Mouse (Mus musculus) frontal cortex, adult 2 months (tissue): Measurements from ENCODE around the gene Pip5k1a. TPM values are rescaled to one million over a fixed set of nuclear protein-coding genes. Genes with fewer than 3 reads are reported as not detected.
"Not testable (repeated sequence)": the region's sequence is repeated elsewhere in the genome, so short reads cannot be mapped to it uniquely, and the experiment has no call there.

Experiments used
- DNase-seq, 2 experiments: peaks; one replicate each; pipeline ENCODE4 v3.0.0; 2022; ENCODE audit warnings: low spot score in 1 of 2; ENCODE audit errors: extremely low spot score in 1 of 2
- polyA plus RNA-seq: library from polyadenylated mRNA; depleted of rRNA; stranded (reverse); fragments of >200 nt; gene quantifications from 2 replicates; pipeline ENCODE4 v1.2.3, GENCODE M21; 2012

Gene Pip5k1a
- polyA plus RNA-seq, 1 experiment: 42.0 TPM

DNA sequence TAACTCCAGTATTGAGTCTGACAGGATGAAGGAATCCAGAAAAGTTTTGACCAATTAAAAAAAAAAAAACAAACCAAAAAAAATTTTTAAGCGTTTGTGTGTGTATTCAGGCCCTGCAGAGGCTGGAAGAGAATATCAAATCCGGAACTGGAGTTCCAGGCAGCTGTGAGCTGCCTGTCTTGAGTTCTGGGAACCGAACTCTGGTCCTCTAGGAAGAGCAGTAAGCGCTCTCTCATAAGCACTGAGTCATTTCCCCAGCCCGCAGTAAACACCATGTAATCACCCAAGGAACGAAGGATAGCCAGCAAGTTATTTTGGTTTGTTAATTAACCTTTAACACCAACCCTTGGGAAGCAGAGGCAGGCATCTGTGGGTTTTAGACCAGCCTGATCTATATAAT lies 63.5 kb downstream of the Pip5k1a start:
- DNase-seq: no peak

DNA sequence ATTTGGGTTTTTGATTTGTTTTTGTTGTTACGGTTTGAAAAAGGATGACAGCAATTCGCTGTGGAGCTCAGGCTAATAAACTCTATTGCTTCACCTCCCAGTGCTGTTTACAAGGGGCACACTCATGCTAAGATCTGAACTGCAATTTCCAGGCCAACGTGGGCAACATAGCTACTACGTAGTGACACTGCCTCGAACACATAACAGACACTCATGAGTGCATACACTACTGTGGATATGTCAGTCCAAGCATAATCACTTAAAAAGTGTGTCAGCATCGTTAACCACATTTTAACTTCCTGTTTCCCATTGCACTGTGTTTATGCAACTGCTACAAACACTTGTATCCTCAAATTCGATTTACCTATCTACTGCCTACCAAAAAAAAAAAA lies 63.9 kb downstream of the Pip5k1a start:
- no peak for DNase-seq

DNA sequence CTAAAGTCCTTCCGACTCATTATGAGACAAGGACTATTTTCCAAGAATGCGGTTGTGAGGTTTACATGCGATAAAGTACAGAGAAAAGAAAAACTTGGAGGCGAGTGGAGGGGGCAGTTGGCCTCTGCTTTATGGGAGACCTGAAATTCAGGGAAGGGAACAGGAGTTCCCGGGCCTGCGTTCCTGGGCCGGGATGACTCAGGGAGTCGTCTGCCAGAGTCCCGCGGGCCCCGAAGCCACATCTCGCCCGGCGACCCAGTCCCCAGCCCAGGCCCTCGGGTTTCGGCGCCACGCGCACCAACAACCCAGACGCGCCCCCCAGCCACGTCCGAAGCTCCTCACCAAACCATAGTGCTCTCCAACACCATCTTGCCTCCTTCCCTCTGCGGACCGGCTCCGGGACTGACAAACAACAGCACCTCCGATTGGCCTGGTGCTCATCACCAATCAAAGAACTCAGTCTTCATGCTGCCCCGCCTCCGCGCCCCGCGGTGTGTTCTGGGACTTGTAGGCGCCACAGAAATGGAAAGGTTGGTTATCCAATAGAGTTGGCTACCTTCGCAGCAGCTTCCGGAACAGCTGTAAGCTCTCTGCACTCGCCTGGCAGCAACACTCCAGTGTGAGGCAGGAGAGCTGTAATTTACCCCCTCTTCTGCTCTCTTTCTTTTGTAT lies 64.4 kb downstream of the Pip5k1a start, which contains the start of gene Psmd4:
Gene Psmd4 (minus strand): TSS at position 449 of the 672 bp plus-strand sequence.
- DNase-seq: peak; percentile 98 to 99

DNA sequence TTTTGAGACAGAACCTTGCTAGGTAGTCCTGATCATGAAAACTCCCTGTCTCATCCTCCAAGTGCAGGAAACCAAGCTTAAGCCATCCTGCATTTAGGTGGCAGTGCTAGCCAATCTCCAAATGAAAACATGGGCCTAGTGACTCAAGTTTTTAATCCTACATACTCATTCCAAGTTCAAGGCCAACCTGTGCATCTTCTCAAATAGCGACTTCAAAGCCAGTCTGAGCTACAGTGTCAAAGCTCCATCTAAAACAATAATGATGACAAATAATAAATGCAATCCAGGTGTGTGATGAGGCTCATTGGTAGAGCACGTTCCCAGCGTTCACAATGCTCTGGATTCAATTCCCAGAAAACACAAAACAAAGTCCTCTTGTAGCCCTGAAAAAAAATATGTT lies 65.1 kb downstream of the Pip5k1a start:
- DNase-seq: no peak

DNA sequence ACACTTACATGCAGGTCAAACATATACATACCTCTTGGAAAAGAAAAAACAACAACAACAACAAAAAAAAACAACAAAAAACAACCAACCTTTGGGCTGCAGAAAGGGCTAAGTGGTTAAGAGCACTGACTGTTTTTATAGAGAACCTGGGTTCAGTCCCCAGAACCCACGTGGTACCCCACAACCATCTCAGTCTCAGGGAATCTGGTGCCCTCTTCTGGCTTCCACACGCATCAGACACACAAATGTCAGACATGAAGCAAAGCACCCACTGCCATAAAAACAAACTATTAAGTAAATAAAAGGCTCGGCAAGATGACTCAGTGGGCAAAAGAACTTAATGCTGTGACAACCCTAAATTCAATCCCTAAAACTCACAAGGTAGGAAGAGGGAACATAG lies 76.8 kb downstream of the Pip5k1a start:
- no peak for DNase-seq

DNA sequence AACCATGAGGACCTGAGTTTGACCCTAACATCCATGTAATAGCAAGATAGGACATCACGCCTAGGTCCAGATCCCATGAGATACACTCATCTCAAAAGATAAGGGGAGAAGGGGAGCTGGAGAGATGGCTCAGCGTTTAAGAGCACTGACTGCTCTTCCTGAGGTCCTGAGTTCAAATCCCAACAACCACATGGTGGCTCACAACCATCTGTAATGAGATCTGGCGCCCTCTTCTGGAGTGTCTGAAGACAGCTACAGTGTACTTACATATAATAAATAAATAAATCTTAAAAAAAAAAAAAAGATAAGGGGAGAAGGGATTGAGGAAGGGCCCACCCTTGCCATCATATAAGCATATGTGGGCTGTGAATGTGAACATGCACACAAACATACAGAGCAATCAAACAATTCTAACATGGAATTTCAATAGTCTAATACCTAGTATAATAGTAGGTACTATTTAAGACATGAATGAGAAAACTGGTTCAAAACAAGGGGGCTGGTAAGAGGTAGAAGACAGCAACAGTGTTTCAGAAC lies 77.4 kb downstream of the Pip5k1a start:
- not testable (repeated sequence) for DNase-seq

DNA sequence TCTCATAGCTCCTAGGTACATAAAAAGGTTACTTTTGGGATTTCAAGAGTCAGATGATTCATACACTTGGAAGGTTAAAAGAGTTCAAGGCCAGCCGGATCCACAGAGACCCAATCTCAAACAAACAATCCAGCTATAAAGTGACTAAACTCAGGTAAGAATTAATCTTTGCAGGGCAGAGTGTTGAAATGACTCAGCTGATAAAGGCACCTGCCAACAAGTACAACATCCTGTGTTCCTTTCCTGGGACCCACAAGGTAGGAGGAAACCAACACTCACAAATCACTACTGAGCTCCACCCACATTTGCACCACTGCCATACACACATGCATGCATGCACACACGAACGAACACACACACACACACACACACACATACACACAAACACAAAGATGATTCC lies 78.1 kb downstream of the Pip5k1a start:
- DNase-seq: no peak

DNA sequence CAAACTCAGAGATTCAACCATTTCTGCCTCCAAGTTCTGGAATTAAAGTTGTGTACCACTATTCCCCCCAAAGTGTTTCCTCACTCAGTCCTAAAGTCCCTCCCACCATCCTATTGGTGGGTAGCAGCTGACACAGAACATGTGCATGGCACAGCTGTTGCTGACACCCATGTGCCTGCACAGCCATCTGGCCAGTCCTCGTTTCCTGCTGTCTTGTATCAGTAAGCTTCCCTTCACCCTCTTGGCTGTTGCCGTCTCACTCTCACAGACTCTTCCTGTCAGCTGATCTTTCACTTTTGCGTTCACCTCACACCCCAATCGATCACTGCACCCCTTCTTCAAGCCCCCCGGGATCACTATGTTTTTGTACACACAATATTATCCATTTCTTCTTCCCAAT lies 79.0 kb downstream of the Pip5k1a start:
- peak; percentile 53 to 73 for DNase-seq

DNA sequence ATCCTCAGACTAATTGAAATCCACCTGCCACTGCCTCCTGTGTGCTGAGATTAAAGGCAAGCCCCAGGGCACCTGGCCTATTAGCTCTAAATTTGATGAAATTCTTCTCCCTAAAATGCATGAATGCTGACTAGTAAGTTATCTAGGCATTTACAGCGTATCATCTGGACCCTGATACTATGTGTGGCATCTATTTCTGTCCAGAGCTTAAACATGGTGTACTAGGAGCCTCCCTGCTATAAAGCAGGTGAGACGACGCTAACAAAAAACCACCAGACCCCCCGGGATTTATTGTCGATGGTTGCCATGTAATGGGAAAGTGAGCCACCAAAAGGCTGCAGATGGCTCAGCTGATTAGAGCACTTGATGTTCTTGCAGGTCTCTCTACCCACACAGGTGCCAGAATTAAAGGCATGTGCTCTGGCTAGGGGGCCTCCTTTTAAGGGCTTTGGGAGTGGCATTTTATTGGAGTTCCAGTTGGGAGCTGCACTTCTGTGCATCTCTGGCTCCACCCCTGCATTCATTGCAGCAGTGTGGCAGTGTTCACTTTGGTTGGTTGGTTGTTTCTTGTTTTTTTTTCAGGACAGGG lies 79.6 kb downstream of the Pip5k1a start:
- peak in 1 of 2 experiments; percentile 32 for DNase-seq

DNA sequence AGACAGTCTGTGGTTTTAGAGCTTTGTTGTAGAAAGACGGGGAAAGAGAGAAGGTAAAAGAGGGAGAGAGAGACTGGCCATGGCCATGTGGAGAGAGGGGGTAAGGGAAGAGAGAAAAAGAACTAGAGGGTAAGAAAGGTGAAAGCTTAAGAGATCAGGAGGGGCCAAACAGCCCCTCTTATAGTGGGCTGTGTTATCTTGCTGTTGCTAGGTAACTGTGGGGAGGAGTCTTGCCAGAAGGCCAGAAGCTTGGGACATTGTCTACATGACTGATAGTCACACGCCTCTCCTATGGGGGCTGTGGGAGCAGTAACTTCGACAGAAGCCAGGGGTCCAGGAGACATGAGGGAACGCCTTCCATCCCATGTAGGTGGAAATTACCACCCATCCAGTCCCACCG lies 81.5 kb downstream of the Pip5k1a start:
- no peak for DNase-seq

DNA sequence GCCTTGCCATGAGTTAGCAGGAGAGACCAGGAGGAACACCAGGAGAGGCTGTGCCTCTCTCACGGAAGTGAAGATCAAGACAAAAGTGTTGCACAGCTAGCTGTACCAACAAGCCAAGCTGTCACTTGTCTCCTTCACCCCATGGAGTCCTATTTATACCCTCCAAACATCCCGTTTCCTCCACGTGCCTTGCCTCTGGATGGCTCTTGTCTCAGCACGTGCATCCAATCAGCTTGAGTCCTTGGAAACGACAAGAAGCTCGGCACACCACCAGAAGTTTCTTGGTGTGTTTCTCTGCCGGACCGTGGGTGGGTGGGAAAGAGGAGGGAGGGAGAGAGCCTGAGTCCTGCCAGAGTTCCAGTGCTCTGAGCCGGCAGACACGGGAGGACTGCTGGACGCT lies 82.2 kb downstream of the Pip5k1a start:
- DNase-seq: peak in 1 of 2 experiments; percentile 53

DNA sequence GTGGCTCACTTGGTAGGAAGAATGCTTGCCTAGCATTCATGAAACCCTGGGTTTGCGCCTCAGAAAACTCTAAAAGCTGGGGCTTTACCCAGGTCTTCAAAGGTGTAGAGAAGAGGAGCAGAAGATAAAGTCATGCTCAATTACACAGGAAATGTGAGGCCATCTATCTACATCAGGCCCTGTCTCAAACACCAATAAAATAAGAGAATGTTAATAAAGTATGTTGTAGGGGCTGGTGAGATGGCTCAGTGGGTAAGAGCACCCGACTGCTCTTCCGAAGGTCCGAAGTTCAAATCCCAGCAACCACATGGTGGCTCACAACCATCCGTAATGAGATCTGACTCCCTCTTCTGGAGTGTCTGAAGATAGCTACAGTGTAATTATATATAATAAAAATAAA lies 85.8 kb downstream of the Pip5k1a start:
- DNase-seq: not testable (repeated sequence)

DNA sequence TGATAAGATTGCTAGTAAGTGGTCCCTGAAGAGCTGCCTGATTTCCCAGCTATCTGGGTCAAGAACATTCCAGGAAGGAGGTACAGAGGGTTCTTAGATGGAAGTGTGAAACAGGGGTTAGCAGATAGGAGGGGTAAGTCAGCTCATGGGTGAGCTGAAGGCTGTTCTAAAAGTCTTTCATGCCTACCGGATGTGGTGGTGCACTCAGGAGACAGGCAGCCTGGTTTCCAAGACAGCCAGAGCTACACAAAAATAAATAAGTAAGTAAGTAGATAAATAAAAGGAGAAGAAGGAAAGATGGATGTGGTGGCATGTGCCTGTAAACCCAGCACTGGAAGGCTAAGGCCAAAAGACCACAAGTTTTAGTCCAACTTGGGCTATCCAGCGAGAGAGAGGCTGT lies 88.0 kb downstream of the Pip5k1a start:
- no peak for DNase-seq

DNA sequence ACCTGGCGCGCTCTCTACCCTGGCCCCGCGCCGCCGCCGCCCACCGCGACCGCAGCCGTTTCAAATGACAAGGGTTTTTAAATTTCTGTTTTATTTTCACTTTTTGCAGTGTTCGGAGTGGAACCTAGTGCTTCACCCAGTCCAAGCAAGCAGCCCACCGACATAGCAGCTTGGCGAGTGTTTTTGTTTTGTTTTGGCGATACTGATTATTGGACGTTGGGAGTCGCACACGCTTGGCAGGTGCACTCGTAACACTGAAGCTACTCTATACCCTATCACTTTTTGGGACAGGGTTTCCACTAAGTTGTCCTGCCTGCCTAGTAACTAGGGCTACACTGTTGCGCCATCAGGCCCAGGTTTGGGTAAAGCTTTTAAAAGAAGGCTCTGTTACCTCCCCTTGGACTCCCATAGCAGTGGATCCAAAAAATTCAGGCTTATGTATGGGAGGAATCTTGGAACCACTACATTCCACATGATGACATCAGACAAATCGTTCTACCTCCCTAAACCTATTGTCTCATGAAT lies 90.1 kb downstream of the Pip5k1a start:
- no peak for DNase-seq

DNA sequence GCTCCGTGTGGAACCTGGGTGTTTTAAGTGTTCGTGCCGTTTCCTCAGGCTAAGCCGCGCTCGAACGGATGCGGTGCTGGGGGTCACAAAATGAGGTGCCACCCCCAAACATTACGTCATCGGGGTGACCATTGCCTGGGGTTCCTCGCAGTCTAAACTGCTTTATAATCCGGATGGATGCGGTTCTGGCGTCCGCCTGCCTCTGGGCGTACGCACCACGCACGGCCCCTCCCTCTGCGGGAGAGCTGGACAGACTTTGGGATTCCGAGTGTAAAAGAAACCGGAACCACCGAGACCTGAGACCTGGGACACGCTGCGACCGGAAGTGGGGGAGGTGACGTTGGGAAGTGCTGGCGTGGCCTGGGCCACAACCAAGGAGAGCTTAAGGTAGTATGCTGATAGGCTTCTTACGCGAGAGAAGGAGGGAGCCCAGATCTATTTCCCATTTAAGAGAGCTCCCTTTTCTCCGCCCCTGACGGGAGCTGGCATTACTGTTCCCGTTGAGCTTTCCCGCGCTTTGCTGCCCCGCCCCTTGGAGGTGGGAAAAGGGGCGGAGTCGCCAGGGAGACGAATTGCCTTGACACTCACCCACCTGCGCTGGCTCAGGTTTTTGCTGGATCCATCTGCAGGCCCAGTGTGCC lies 90.7 kb downstream of the Pip5k1a start:
- DNase-seq: peak; percentile 92 to 95

DNA sequence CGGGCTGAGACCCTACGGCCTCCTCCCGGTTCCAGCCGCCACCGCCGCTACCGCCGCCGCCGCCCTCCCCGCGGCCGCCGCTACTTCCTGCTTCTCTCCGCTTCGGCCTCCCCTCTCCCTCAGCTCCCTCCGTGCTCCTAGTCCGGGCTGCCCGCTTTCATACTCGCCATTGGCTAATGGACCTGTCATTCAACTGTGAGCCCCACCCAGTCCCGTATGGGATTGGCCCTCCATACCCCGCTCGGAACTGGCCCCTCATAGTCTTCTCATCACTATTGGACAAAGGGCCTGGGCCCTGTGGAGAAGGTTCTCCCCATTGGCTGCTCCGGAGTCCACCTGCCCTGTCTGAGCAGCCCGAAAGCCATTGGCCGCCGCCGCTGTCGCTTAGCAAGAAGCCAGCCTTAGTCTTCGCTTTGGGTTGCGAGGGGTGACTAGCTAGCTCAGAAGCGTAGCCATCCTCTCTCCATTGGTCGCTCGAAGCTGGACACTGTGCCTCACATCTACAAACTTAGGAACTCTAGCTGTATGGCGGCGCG lies 91.3 kb downstream of the Pip5k1a start, which contains the start of gene Zfp687:
Gene Zfp687 (minus strand): TSS at position 112 of the 536 bp plus-strand sequence.
- peak; percentile 99 to 100 for DNase-seq

DNA sequence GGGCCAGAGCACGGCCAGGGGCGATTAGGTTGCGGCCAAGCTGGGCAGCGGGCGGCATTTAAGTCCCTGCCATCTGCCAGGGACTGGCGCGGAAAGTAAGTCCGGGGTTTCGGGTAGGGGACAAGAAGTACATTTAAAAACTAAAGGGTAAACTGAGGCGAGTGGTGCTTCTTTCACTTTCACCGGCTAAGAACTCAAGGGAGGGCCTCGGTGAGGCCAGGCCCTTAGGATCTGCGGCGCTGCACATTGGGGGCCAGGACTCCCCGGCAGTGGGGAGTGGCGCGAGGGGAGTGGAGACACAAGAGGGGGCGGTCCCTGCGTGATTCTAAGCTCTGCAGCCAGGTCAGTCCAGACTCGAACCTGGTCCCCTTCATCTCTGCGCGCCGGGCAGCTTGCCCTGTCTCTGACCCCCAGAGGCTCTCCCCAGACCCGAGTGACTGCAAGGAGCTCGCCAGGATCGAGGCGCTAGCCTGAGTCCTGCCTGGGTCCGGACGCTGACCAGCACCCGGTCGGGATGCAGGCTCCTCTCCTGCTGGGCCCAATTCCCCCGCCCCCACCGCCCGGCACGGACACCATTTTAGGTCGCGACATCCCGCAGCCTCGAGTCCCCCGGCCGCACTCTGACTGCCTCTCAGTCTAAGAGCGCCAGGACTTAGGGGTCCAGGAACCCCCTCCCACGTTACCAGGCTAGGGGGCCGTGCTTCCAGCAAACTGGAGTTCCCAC lies 92.1 kb downstream of the Pip5k1a start:
- DNase-seq: no peak

DNA sequence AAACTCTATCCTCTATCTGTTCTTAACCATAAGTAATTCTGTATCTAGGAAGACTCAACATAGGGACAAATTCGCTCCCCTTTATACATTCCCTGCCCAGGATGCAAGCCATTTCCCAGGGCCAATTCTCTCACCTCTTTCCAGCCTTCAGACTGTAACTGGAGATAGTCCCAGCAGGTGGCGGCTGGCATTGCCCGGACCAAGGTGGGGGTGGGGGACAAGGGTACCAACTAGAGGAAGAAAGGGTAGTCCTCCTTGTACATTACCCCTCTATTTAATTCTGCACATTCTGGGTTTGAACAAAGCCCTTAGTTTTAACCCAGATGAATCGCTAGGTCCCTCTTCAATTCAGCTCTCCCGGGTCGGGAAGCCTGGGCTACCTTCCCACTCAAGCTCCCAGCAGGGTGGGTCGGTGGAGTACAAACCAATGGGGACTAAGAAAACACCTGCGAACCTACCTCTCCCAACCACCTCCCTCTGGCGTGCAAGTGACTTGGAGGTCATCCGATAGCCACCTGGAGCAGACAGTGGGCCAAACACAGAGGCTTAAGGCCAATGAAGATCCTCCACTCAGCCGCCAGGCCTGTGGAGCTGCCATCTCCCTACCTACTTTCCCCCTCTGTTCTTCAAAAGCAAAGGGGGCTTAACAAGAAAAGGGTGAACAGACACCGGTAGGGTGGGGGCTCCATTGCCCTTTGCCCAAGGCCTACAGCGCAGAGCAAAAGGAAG lies 92.9 kb downstream of the Pip5k1a start:
- DNase-seq: no peak

DNA sequence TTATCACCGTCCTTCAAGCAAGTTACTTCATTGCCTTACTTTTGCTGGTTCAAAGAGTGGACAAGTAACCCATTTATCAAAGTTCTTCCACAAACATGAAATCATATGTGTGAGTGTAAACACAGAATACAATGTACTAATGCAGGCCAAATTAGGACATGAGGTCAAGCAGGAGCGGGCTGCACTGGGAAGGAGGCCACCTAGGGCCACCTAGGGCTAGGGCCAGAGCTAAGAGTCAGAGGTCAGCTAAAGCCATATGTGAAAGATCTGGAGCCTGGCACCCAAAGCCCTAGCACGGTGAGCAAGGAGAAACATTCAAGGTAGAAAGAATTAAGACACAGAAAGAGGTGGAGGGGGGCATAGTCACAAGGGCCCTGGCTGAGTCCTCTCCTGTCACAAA lies 93.7 kb downstream of the Pip5k1a start:
- no peak for DNase-seq

DNA sequence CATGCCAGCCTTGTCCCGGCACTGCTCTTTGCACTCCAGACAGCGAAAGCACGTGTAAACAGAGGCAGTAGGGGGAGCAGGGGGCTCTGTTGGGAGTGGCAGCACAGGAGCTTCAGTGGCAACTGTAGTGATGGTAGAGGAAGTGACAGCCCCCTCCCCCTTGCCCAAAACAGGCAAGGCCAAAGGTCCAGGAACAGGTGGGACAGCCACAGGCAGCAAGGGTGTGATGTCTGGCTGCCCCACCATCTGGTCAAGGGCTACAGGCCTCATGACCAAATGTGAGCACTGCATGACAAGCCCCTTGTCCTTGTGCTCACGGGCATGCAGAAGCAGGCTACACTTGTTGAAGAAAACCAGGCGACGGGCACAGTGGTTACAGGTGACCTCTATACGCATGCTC lies 96.3 kb downstream of the Pip5k1a start:
- DNase-seq: no peak
